Mouse (Mus musculus) bone marrow, adult 2 months (tissue): ENCODE measurements at regions not wholly inside any gene's neighbourhood (a gene's known extent, or its start where the extent isn't known, plus 50 kb on each side); places are given as distances from the start of the nearest gene placed in this dataset.

Experiments used
- CTCF ChIP-seq: fragments of 200-500 bp; IDR thresholded peaks from 2 replicates; pipeline ENCODE4 v1.5.1; 2011; ENCODE audit warnings: low read length, control low read depth; ENCODE audit not compliant: control insufficient read depth, insufficient read depth
- POLR2A ChIP-seq: fragments of 200-500 bp; IDR thresholded peaks from 2 replicates; pipeline ENCODE4 v1.6.1; 2011; ENCODE audit warnings: low read depth, mild to moderate bottlenecking, control low read depth, low read length, borderline replicate concordance; ENCODE audit not compliant: control insufficient read depth

- no peak for TF ChIP-seq CTCF
- no peak for TF ChIP-seq POLR2A
Measured at GRCm38 (mm10) chr14:78420966-78421365, 113.1 kb upstream of the Tnfsf11 start.
